Mouse (Mus musculus) lung, postnatal 0 days (tissue): ENCODE data around the gene Slc22a18.

Experiments used
- CTCF ChIP-seq: IDR thresholded peaks from 2 replicates; pipeline ENCODE4 v1.5.1; 2016; ENCODE audit warnings: antibody characterized with exemption, mild to moderate bottlenecking
- EP300 ChIP-seq: IDR thresholded peaks from 2 replicates; pipeline ENCODE4 v1.6.1; 2016; ENCODE audit warnings: antibody characterized with exemption, mild to moderate bottlenecking, control low read depth

DNA sequence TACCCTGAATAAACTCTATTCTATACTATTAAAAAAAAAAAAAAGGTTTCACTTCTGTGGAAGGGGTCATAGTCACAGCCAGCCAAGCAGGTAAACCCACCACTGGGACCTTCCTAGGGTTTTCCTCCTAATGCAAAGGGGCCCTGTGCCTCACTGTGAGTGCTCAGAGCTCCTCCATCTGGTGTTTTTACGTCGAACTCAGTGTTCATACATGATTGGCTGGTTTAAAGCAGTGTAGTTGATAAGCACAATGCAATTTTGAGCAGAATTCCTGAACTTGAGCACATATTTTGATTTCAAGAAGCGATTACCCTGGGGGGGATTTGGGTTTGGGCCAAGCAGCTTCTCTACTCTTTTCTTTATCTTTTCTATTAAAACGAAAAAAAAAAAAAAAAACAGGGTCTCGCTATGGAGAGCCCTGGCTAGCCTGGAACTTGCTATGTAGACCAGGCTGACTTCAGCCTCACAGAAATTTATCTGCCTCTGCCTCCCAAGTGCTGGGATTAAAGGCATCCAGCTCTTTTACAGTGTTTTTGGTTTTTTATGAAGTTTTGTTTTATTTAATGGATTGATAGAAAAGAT lies 8.4 kb downstream of the Slc22a18 start:
- TF ChIP-seq CTCF (no peak), EP300 (no peak)
